Mouse (Mus musculus) G1E (cell line): ENCODE results near the gene Oscp1. TPM values are rescaled to one million over a fixed set of nuclear protein-coding genes. Genes with fewer than 3 reads are reported as not detected.

Experiments used
- ATAC-seq: 2 replicates; pipeline ENCODE4 v1.8.0; 2016; ENCODE audit warnings: mild to moderate bottlenecking; ENCODE audit not compliant: insufficient number of reproducible peaks, poor library complexity, low FRiP score, severe bottlenecking; ENCODE audit errors: extremely low read depth
- DNase-seq: peaks from one replicate; pipeline ENCODE4 v3.0.0; 2012; ENCODE audit warnings: low spot score
- H3K27me3 ChIP-seq: 2 replicates; pipeline ENCODE4 v1.6.1; 2012; ENCODE audit warnings: mild to moderate bottlenecking, low read length, inconsistent platforms; ENCODE audit not compliant: insufficient read depth
- H3K36me3 ChIP-seq: replicated peaks from 2 replicates; pipeline ENCODE3; 2012; ENCODE audit warnings: mild to moderate bottlenecking, inconsistent platforms
- H3K4me1 ChIP-seq: 2 replicates; pipeline ENCODE4 v1.6.1; 2012; ENCODE audit warnings: low read depth, low read length, inconsistent platforms, mixed read lengths; ENCODE audit not compliant: insufficient read depth
- H3K4me3 ChIP-seq: 2 replicates; pipeline ENCODE4 v1.5.1; 2012; ENCODE audit warnings: low read depth, mild to moderate bottlenecking, inconsistent platforms, low read length, moderate library complexity, mixed read lengths
- H3K9me3 ChIP-seq: replicated peaks from 2 replicates; pipeline ENCODE4 v1.6.1; 2012; ENCODE audit warnings: inconsistent platforms
- CTCF ChIP-seq: IDR thresholded peaks from 2 replicates; pipeline ENCODE4 v1.5.1; 2012; ENCODE audit warnings: low read depth, low read length, inconsistent platforms, mixed read lengths
- GATA1 ChIP-seq: IDR thresholded peaks from 2 replicates; pipeline ENCODE4 v1.6.1; 2012; ENCODE audit warnings: borderline replicate concordance, low read length, inconsistent platforms, mixed read lengths
- GATA2 ChIP-seq: IDR thresholded peaks from 2 replicates; pipeline ENCODE4 v1.6.1; 2012; ENCODE audit warnings: low read depth, low read length, inconsistent platforms, borderline replicate concordance
- POLR2AphosphoS5 ChIP-seq: IDR thresholded peaks from 2 replicates; pipeline ENCODE4 v1.6.1; 2012; ENCODE audit warnings: low read depth, low read length, inconsistent platforms; ENCODE audit not compliant: insufficient replicate concordance
- TAL1 ChIP-seq: conservative IDR thresholded peaks from 2 replicates; pipeline ENCODE4 v1.6.1; 2012; ENCODE audit warnings: low read depth, low read length, inconsistent platforms, mixed read lengths
- polyA plus RNA-seq: library from polyadenylated mRNA; stranded (reverse); fragments of >175 nt; gene quantifications from 2 replicates; pipeline ENCODE4 v1.2.3, GENCODE M21; 2012
- total RNA-seq, 2 experiments: library from RNA; stranded (forward) in 1 of 2; stranded (reverse) in 1 of 2; fragments of 200-1000 nt in 1 of 2; fragments of >200 nt in 1 of 2; fragmentation: Nextera tagmentation in 1 of 2; gene quantifications; 2 replicates each; pipeline ENCODE4 v1.2.3; 2014 to 2017

Oscp1 gene
- total and polyA plus RNA-seq, 3 experiments: 1.9 to 9.8 (median 6.6) TPM

DNA sequence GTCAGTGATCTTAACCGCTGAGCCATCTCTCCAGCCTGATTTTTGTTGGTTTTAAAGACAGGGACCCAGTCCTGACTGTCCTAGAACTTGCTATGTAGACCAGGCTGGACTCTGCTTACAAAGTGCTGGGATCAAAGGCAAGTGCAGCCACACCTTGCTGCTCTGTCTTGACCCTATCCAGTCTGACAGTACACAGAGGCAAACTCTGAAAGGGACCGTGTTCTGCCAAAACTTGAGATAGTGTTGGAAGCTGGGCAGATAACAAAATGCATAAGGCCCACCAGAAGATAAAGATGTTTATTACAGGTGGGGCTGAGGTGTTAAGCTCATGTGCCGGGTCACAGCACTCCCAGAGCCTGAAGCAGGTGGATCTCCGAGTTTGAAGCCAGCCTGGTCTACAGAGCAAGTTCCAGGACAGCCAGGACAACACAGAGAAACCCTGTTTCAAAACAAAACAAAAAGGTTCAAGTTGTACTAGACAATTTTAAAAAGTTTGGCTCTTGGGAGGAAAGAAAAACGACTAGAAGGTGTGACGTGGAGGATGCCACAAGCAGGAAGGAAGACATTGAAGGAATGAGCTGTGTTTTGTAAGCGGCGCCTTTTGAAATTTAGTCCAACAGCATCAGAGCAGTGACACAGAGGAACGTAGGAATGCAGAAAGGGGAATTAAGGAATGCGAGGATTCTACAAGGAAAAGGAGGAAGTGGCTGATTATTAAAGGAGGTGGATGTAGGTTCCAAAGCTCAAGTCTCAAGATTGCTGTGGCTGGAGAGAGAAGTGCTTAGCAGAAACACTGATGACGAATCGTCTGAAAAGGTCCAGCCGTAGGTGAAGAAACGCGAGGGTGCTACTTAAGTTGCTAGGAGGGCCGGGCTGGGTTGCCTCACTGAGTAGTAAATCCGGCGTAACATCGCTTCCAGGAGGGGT lies 895 bp upstream of the Oscp1 start:
- H3K4me1 ChIP-seq: peaks cover 26% of the 10 kb centered on the region
- ATAC-seq: 0 out of 2 replicates have a peak, but pooled peaks have one; percentile 2
- no peaks in the 10 kb centered on the region for H3K27me3 ChIP-seq
- peak; percentile 20 for DNase-seq
- peak overlapping the region; percentile 87 for H3K4me3 ChIP-seq
- TF ChIP-seq CTCF (no peak), POLR2AphosphoS5 (no peak), GATA2 (no peak), GATA1 (no peak), TAL1 (no peak)
- H3K36me3 ChIP-seq: peaks cover 42% of the 10 kb centered on the region
- no peaks in the 10 kb centered on the region for H3K9me3 ChIP-seq

GRCm38 (mm10) chr4:126058997-126059362 lies 615 bp downstream of the Oscp1 start:
- Histone ChIP-seq H3K4me3 (peak overlapping the region; percentile 87), H3K4me1 (peaks cover 27% of the 10 kb centered on the region), H3K36me3 (peaks cover 28% of the 10 kb centered on the region), H3K9me3 (no peaks in the 10 kb centered on the region), H3K27me3 (no peaks in the 10 kb centered on the region)
- ATAC-seq (no peak), DNase-seq (no peak)
- TF ChIP-seq GATA2 (no peak), GATA1 (no peak), TAL1 (no peak), POLR2AphosphoS5 (no peak), CTCF (no peak)

DNA sequence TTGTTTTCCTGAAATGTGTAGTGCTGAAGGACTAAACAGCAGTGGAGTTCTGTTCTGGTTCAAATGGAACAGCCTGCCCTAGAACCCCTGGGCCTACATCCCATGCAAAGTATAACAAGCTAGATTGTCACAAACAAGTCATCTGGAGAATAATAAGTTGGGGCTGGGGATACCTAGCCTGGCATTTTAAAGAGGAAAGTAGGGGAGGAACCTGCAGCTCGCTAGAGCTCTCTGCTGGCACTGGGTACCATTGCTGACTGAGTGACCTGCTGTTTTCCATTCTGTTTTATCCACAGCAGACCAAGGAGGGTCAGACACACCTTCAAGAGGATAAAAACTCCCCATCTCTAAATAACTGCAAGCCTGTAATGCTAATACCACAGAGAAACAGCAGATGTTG lies 4.5 kb downstream of the Oscp1 start:
- Histone ChIP-seq H3K36me3 (no peaks in the 10 kb centered on the region), H3K4me3 (no peak overlapping the region), H3K9me3 (no peaks in the 10 kb centered on the region), H3K4me1 (peaks cover 21% of the 10 kb centered on the region), H3K27me3 (no peaks in the 10 kb centered on the region; the same call in 1 of the 2 replicates)
- TF ChIP-seq GATA1: no peak
- TF ChIP-seq CTCF: 0 out of 2 replicates have a peak, but pooled peaks have one; percentile 40
- ATAC-seq (no peak), DNase-seq (peak; percentile 41)

DNA sequence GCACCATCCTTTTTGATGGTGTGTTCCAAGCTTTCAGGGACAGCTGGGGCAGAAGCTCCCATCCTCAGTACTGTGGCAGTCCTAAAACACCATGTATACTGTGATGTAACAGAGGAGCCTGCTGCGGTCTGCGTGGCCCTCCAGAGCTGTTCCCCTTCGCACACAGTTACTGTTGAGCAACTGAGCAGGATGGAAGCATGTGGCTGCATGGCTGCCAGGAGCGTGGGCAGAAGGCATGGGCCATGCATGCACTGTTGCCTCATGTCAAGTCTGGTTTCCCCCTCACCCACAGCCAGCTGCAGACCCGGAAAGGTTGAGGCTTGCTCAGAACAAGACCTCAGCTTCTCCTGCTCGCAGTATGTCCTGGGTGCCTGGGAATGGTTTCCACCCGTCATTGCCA lies 6.9 kb downstream of the Oscp1 start:
- Histone ChIP-seq H3K36me3 (no peaks in the 10 kb centered on the region), H3K4me3 (no peak overlapping the region), H3K27me3 (no peaks in the 10 kb centered on the region; the same call in 1 of the 2 replicates), H3K4me1 (peaks cover 8% of the 10 kb centered on the region), H3K9me3 (no peaks in the 10 kb centered on the region)
- ATAC-seq: no peak
- no peak for DNase-seq
- no peak for TF ChIP-seq TAL1
- no peak for TF ChIP-seq GATA1
- TF ChIP-seq POLR2AphosphoS5: no peak
- TF ChIP-seq GATA2: no peak
- TF ChIP-seq CTCF: no peak

DNA sequence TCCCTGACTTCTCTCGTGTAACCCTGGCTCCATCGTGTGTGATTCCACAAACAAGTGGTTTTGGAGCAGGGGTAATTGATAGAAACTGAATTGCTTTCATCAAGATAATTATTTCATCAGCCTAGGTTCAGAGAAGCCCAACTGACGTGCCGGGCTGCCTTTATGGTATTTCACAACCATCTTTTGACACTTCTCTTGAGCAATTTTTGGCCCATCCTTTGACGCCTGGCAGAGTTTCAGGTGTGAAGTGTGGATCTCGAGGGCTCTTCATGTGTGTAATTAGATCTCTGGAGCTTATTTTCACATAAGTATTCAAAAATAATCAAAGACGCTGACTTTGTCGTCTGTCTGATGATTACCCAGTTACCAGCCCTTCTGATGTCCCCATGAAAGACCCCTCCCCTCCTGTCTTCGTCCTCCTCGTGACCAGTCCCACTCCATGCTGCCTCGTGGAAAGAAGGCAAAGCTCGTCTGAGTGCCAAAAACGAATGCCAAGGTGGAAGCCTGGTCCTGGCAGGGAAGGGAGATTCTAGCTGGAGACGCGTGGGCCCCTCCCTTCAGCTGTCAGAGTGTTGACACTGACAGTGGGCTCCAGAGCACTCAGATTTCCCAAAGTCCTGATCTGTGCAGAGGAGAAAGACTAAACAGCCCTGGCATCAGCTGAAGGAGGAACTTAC lies 9.2 kb downstream of the Oscp1 start:
- H3K4me3 ChIP-seq: no peak overlapping the region

DNA sequence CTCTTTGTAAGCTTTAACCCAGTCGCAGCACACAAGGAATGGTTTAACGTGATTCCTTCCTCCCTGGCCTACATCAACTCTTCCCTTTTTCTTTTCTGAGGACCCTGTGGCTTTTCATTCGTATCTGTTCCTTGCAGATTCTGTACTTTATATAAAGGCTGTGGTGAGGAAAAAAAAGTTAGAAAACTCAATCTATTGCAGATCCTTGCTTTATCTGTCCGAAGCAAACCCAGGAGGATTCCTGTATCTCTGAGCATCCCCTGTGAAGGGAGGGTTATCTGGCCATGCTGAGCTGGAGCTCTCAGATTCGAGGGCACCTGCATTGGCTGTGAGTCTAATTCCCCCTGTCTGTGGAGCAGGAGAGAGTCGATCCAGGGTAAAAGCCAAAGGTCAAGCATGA lies 10.5 kb downstream of the Oscp1 start:
- ATAC-seq: no peak

More for the DNA sequence above, 9.2 kb downstream of the Oscp1 start:
- ATAC-seq (no peak), DNase-seq (no peak)
- no peaks in the 10 kb centered on the region for H3K9me3 ChIP-seq
- no peaks in the 10 kb centered on the region; the same call in 1 of the 2 replicates for H3K27me3 ChIP-seq
- H3K36me3 ChIP-seq: no peaks in the 10 kb centered on the region
- TF ChIP-seq CTCF: no peak
- TF ChIP-seq GATA1: no peak
- H3K4me1 ChIP-seq: peaks cover 8% of the 10 kb centered on the region

More for the DNA sequence above, 10.5 kb downstream of the Oscp1 start:
- no peaks in the 10 kb centered on the region for H3K9me3 ChIP-seq
- H3K36me3 ChIP-seq: no peaks in the 10 kb centered on the region
- no peak overlapping the region for H3K4me3 ChIP-seq
- TF ChIP-seq POLR2AphosphoS5: no peak
- no peak for TF ChIP-seq CTCF
- peaks cover 8% of the 10 kb centered on the region for H3K4me1 ChIP-seq
- no peak for DNase-seq
- H3K27me3 ChIP-seq: no peaks in the 10 kb centered on the region; the same call in 1 of the 2 replicates
